Mouse (Mus musculus): Measurements from ENCODE around the gene Zfp423. TPM values are rescaled to one million over a fixed set of nuclear protein-coding genes. Genes with fewer than 3 reads are reported as not detected.

Zfp423 gene
- total and polyA plus RNA-seq, 3 experiments, result not detected

DNA sequence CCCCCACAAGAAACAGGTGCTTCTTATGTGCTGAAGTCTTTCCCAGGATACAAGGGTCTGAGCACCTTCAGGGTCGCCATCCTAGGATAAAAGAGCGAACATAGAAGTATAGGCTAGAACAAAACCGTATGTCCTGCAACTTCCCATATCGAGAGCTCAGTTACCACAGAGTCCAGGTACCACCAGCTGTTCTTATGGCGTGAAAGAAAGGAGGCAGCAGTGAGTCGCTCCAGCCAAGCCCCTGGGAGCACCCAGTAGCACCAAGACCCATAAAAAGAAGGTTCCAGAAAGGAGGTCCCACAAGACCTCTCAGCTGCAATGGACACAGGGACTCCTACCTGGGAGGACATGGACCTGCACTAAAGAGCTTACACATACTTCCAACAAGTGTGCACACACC lies 83.5 kb downstream of the Zfp423 start:
- H3K9me3 ChIP-seq (replicated peaks; ENCODE audit: insufficient read depth, low read length), result no peaks in the 10 kb centered on the region
- no peaks in the 10 kb centered on the region for H3K79me2 ChIP-seq (ENCODE audit: control insufficient read depth, insufficient read depth, low read length, poor library complexity)
- H3K27me3 ChIP-seq (ENCODE audit: control insufficient read depth in 1 of 2, insufficient read depth in 2 of 2, low read length in 2 of 2), result no peaks in the 10 kb centered on the region
- H3K4me3 ChIP-seq (ENCODE audit: control insufficient read depth in 1 of 2, insufficient read depth in 1 of 2, low read depth in 2 of 2, low read length in 2 of 2), result no peak overlapping the region
- TF ChIP-seq BHLHE40 (IDR thresholded peaks at IDR 0.05; ENCODE audit: borderline replicate concordance, low read depth, low read length) (no peak), MXI1 (IDR thresholded peaks at IDR 0.05; ENCODE audit: low read depth, low read length) (no peak), MAFK (IDR thresholded peaks at IDR 0.05; ENCODE audit: borderline replicate concordance, low read depth, low read length) (no peak), POLR2AphosphoS2 (IDR thresholded peaks at IDR 0.05; ENCODE audit: low read length) (no peak), E2F4 (IDR thresholded peaks at IDR 0.05; ENCODE audit: borderline replicate concordance, low read depth, low read length) (no peak), GABPA (IDR thresholded peaks at IDR 0.05; ENCODE audit: low read depth, low read length) (no peak), EP300 (IDR thresholded peaks at IDR 0.05; ENCODE audit: low read depth in 1 of 2, low read length in 2 of 2) (no peak), RAD21 (IDR thresholded peaks at IDR 0.05; ENCODE audit: low read depth, low read length) (no peak), UBTF (IDR thresholded peaks at IDR 0.05; ENCODE audit: borderline replicate concordance, insufficient read depth, low read depth, low read length) (no peak), CHD2 (IDR thresholded peaks at IDR 0.05; ENCODE audit: low read length) (no peak)
- DNase-seq (ENCODE audit: low read depth, low spot score), result no peak
- no peak overlapping the region for H3K9ac ChIP-seq (ENCODE audit: control insufficient read depth, low read depth, low read length, poor library complexity, severe bottlenecking)
- H3K36me3 ChIP-seq (ENCODE audit: control insufficient read depth in 1 of 2, insufficient read depth in 2 of 2, low read length in 2 of 2), result no peaks in the 10 kb centered on the region
- no peaks in the 10 kb centered on the region for H3K4me1 ChIP-seq (ENCODE audit: control insufficient read depth in 1 of 2, insufficient read depth in 2 of 2, low read length in 2 of 2)
- H3K27ac ChIP-seq (ENCODE audit: control insufficient read depth, low read depth, low read length), result no peak overlapping the region

DNA sequence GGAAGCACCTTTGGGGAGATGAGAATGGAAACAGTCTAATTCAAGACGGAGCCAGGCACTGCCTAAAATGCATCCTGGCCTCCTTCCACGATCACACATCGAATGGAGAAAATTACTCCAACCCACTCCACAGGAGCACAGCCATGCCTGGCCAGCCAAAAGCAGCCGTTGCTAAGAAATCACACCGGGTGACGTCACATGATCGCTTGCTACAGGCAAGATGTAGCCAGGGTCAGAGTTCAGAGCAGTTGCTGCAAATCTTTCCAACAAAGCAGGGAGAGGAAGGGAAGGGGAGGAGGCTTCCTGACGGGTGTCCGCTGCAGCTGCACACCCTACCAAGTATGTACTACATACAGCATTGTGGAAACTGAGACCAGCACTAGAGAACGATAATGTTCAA lies 83.9 kb downstream of the Zfp423 start:
- H3K9me3 ChIP-seq (replicated peaks; ENCODE audit: insufficient read depth, low read length), result no peaks in the 10 kb centered on the region

More for the DNA sequence above, 83.9 kb downstream of the Zfp423 start:
- TF ChIP-seq POLR2AphosphoS2 (IDR thresholded peaks at IDR 0.05; ENCODE audit: low read length), result no peak
- no peak for TF ChIP-seq UBTF (IDR thresholded peaks at IDR 0.05; ENCODE audit: borderline replicate concordance, insufficient read depth, low read depth, low read length)
- no peak for TF ChIP-seq NRF1 (IDR thresholded peaks at IDR 0.05; ENCODE audit: insufficient read depth, low read depth, low read length, poor library complexity, severe bottlenecking)
- TF ChIP-seq BHLHE40 (IDR thresholded peaks at IDR 0.05; ENCODE audit: borderline replicate concordance, low read depth, low read length), result no peak
- no peak for TF ChIP-seq POLR2A (IDR thresholded peaks at IDR 0.05; ENCODE audit: control insufficient read depth in 1 of 2, insufficient read depth in 1 of 2, low read depth in 1 of 2, low read length in 2 of 2, poor library complexity in 1 of 2)
- no peak for TF ChIP-seq USF2 (IDR thresholded peaks at IDR 0.05; ENCODE audit: borderline replicate concordance in 1 of 2, insufficient read depth in 1 of 2, low read depth in 1 of 2, low read length in 2 of 2)
- TF ChIP-seq MAX (IDR thresholded peaks at IDR 0.05; ENCODE audit: low read length), result no peak
- no peak for TF ChIP-seq SIN3A (IDR thresholded peaks at IDR 0.05; ENCODE audit: low read length)
- no peak for TF ChIP-seq EP300 (IDR thresholded peaks at IDR 0.05; ENCODE audit: low read depth in 1 of 2, low read length in 2 of 2)
- no peak for TF ChIP-seq CHD2 (IDR thresholded peaks at IDR 0.05; ENCODE audit: low read length)
- TF ChIP-seq HCFC1 (IDR thresholded peaks at IDR 0.05; ENCODE audit: low read depth, low read length), result no peak
- no peak for TF ChIP-seq GABPA (IDR thresholded peaks at IDR 0.05; ENCODE audit: low read depth, low read length)
- no peak for TF ChIP-seq E2F4 (IDR thresholded peaks at IDR 0.05; ENCODE audit: borderline replicate concordance, low read depth, low read length)
- no peak for TF ChIP-seq POLR2AphosphoS5 (IDR thresholded peaks at IDR 0.05; ENCODE audit: borderline replicate concordance, low read depth, low read length)
- no peak for TF ChIP-seq CHD1 (IDR thresholded peaks at IDR 0.05; ENCODE audit: low read depth, low read length)
- Histone ChIP-seq H3K4me3 (ENCODE audit: control insufficient read depth in 1 of 2, insufficient read depth in 1 of 2, low read depth in 2 of 2, low read length in 2 of 2) (no peak overlapping the region), H3K4me1 (ENCODE audit: control insufficient read depth in 1 of 2, insufficient read depth in 2 of 2, low read length in 2 of 2) (no peaks in the 10 kb centered on the region), H3K9ac (ENCODE audit: control insufficient read depth, low read depth, low read length, poor library complexity, severe bottlenecking) (no peak overlapping the region), H3K36me3 (ENCODE audit: control insufficient read depth in 1 of 2, insufficient read depth in 2 of 2, low read length in 2 of 2) (no peaks in the 10 kb centered on the region), H3K79me2 (ENCODE audit: control insufficient read depth, insufficient read depth, low read length, poor library complexity) (no peaks in the 10 kb centered on the region), H3K27me3 (ENCODE audit: control insufficient read depth in 1 of 2, insufficient read depth in 2 of 2, low read length in 2 of 2) (no peaks in the 10 kb centered on the region), H3K27ac (ENCODE audit: control insufficient read depth, low read depth, low read length) (no peak overlapping the region)
- DNase-seq (ENCODE audit: low read depth, low spot score), result no peak
